In the genomic region with DNA sequence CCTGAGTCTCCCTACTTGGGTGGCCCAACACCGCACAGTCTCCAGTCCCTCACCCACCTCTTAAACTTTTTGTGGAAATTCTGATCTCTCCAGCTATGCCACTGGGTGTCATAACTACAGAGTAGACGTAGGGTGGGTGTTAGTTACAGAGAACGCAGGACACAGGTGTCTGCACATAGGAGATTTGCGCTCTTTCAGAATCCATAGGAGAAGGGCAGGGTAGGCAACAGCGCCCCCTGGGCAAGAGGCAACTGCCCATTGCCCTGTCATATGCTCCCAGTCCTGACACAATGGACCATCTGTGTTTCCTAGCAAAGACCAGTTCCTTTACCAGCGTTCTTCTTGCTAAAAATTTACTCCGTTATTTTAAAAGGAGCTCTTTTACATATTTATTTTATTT, we compare ENCODE assay signal across 17 mouse cellular contexts. TPM values are rescaled to one million over a fixed set of nuclear protein-coding genes. Genes with fewer than 3 reads are reported as not detected.
DNase-seq lines count a peak whose midpoint lies in the region; ATAC-seq and TF ChIP-seq lines count a peak whose summit lies in the region.
"Had no signal": no experiment of that assay in that cellular context is flagged by ENCODE, and none has a peak within 500 bp of the region (broad histone marks: within the 10 kb centered on the region; RNA-seq: fewer than 3 reads in every experiment).

No protein-coding gene starts in this region.

- H3K9me3 ChIP-seq in stomach, postnatal 0 days (ENCODE audit: control insufficient read depth, low read length) = no peaks in the 10 kb centered on the region
- H3K9me3 ChIP-seq: embryonic facial prominence, embryonic 13.5 days; heart, embryonic 10.5 days; limb, embryonic 12.5 days; midbrain, embryonic 10.5 days; neural tube, embryonic 12.5 days; stomach, embryonic 15.5 days had no signal

- no peaks in the 10 kb centered on the region for H3K27me3 ChIP-seq in testis, adult 2 months (ENCODE audit: control insufficient read depth, insufficient read depth, low read length)
- peaks cover 16% of the 10 kb centered on the region; the same call in 1 of the 2 replicates for H3K27me3 ChIP-seq in stomach, postnatal 0 days (ENCODE audit: control insufficient read depth, insufficient read depth, low read length)

- H3K9ac ChIP-seq in stomach, postnatal 0 days (ENCODE audit: low read length) = no peak overlapping the region
- H3K9ac ChIP-seq: embryonic facial prominence, embryonic 13.5 days; limb, embryonic 12.5 days; neural tube, embryonic 12.5 days; stomach, embryonic 15.5 days had no signal

- no peaks in the 10 kb centered on the region for H3K36me3 ChIP-seq in testis, adult 2 months (ENCODE audit: control insufficient read depth, insufficient read depth, low read length)
- H3K36me3 ChIP-seq in stomach, postnatal 0 days (ENCODE audit: control insufficient read depth, insufficient read depth, low read length) = no peaks in the 10 kb centered on the region
- H3K36me3 ChIP-seq: embryonic facial prominence, embryonic 13.5 days; heart, embryonic 10.5 days; limb, embryonic 12.5 days; midbrain, embryonic 10.5 days; neural tube, embryonic 12.5 days; stomach, embryonic 15.5 days had no signal

- peak; percentile 54 for TF ChIP-seq CTCF in layer of hippocampus, adult 2 months (conservative IDR thresholded peaks at IDR 0.05)
- TF ChIP-seq CTCF in testis, adult 2 months (IDR thresholded peaks at IDR 0.05; ENCODE audit: control insufficient read depth, insufficient read depth, insufficient replicate concordance, low read depth, low read length) = peak; percentile 31; the same call in 1 of the 2 replicates
- TF ChIP-seq CTCF in embryonic fibroblast, embryonic 13.5 days (IDR thresholded peaks at IDR 0.05; ENCODE audit: borderline replicate concordance, insufficient read depth, low read length) = peak; percentile 64; the same call in 1 of the 2 replicates
- TF ChIP-seq CTCF in stomach, postnatal 0 days (IDR thresholded peaks at IDR 0.05; ENCODE audit: low read depth) = peak; percentile 63

- no peak overlapping the region for H3K27ac ChIP-seq in layer of hippocampus, adult 2 months
- no peak overlapping the region for H3K27ac ChIP-seq in testis, adult 2 months (ENCODE audit: control insufficient read depth, insufficient read depth, low read depth, low read length)
- H3K27ac ChIP-seq in embryonic fibroblast, embryonic 13.5 days (ENCODE audit: insufficient read depth, low read length) = no peak overlapping the region
- H3K27ac ChIP-seq in stomach, postnatal 0 days (replicated peaks) = no peak overlapping the region
- H3K27ac ChIP-seq: embryonic facial prominence, embryonic 13.5 days; heart, embryonic 10.5 days; limb, embryonic 12.5 days; midbrain, embryonic 10.5 days; neural tube, embryonic 12.5 days; stomach, embryonic 15.5 days had no signal

- no peaks in the 10 kb centered on the region; the same call in 1 of the 2 replicates for H3K4me1 ChIP-seq in testis, adult 2 months (ENCODE audit: control insufficient read depth, insufficient read depth, low read length)
- no peaks in the 10 kb centered on the region; the same call in 1 of the 2 replicates for H3K4me1 ChIP-seq in embryonic fibroblast, embryonic 13.5 days (ENCODE audit: control insufficient read depth, insufficient read depth, low read length)
- no peaks in the 10 kb centered on the region for H3K4me1 ChIP-seq in stomach, postnatal 0 days (replicated peaks; ENCODE audit: control insufficient read depth, insufficient read depth)
- H3K4me1 ChIP-seq: stomach, embryonic 15.5 days had no signal

- TF ChIP-seq POLR2A in testis, adult 2 months (IDR thresholded peaks at IDR 0.05; ENCODE audit: control insufficient read depth, low read depth, low read length) = no peak
- TF ChIP-seq POLR2A in embryonic fibroblast, embryonic 13.5 days (IDR thresholded peaks at IDR 0.05; ENCODE audit: low read depth, low read length) = no peak

- no peak overlapping the region for H3K4me2 ChIP-seq in stomach, postnatal 0 days (replicated peaks; ENCODE audit: low read depth)
- H3K4me2 ChIP-seq: embryonic facial prominence, embryonic 13.5 days; limb, embryonic 12.5 days; neural tube, embryonic 12.5 days; stomach, embryonic 15.5 days had no signal

- 29% methylated on average over 7 of the region's 7 CpGs for WGBS in stomach, postnatal 0 days

- TF ChIP-seq EP300 in stomach, postnatal 0 days (optimal IDR thresholded peaks at IDR 0.05) = no peak

- no peak for DNase-seq in layer of hippocampus, adult 2 months (ENCODE audit: low spot score in 2 of 2)
- DNase-seq in layer of hippocampus, adult 11-12 months (ENCODE audit: low spot score) = no peak
- no peak for DNase-seq in testis, postnatal 14 days (ENCODE audit: low spot score)
- no peak for DNase-seq in stomach, postnatal 0 days (ENCODE audit: low spot score)
- DNase-seq in gastrocnemius, postnatal 36 days = no peak
- DNase-seq: adrenal gland, postnatal 14 days; cerebellum, adult 9-11 months had no signal

- H3K4me3 ChIP-seq in layer of hippocampus, adult 2 months = no peak overlapping the region
- no peak overlapping the region for H3K4me3 ChIP-seq in testis, adult 2 months (ENCODE audit: control insufficient read depth, low read depth, low read length)
- H3K4me3 ChIP-seq in embryonic fibroblast, embryonic 13.5 days (ENCODE audit: insufficient read depth, low read length) = no peak overlapping the region
- no peak overlapping the region for H3K4me3 ChIP-seq in stomach, postnatal 0 days (ENCODE audit: low read depth, low read length)
- H3K4me3 ChIP-seq: embryonic facial prominence, embryonic 13.5 days; heart, embryonic 10.5 days; limb, embryonic 12.5 days; midbrain, embryonic 10.5 days; neural tube, embryonic 12.5 days; stomach, embryonic 15.5 days had no signal

- no peak for ATAC-seq in stomach, postnatal 0 days (ENCODE audit: low FRiP score, low TSS enrichment)
- ATAC-seq: hindbrain, embryonic 16.5 days had no signal

- intact Hi-C loops in gastrocnemius, postnatal 36 days (cut with DNase I) = loop anchor here (2.0 to 5.0 kb wide), 4 partner anchors 336 to 611 kb away; no protein-coding TSS in a partner anchor

RNA-seq across cellular contexts. Expression of gene Urad, which starts 4.2 kb away (rescaled TPM):
- total RNA-seq in layer of hippocampus, adult 2 months (2021) = not detected
- not detected in 2 replicates for polyA plus RNA-seq in testis, adult 2 months (2012; rRNA removed)
- polyA plus RNA-seq in embryonic fibroblast, embryonic 13.5 days (2011; ENCODE audit: insufficient read length, low read depth, missing spikeins) = not detected in 2 replicates
- polyA plus RNA-seq in stomach, postnatal 0 days (2015; fragmentation: Nextera tagmentation; extraction: Ambion mirVana) = not detected in 2 replicates
- not detected for total RNA-seq in gastrocnemius, postnatal 36 days (2021)
- total RNA-seq: layer of hippocampus, adult 18-20 months had no signal
- polyA plus RNA-seq: embryonic facial prominence, embryonic 13.5 days; heart, embryonic 10.5 days; hindbrain, embryonic 16.5 days; limb, embryonic 12.5 days; midbrain, embryonic 10.5 days; neural tube, embryonic 12.5 days had no signal

RNA-seq across cellular contexts. Expression of gene Cdx2, which starts 10.9 kb away (rescaled TPM):
- total RNA-seq in layer of hippocampus, adult 2 months (2021) = not detected
- 0.10 TPM in 1 of 2 replicates, not detected in the other for polyA plus RNA-seq in testis, adult 2 months (2012; rRNA removed)
- not detected in 2 replicates for polyA plus RNA-seq in embryonic fibroblast, embryonic 13.5 days (2011; ENCODE audit: insufficient read length, low read depth, missing spikeins)
- 0.05 and 0.06 TPM in 2 replicates for polyA plus RNA-seq in stomach, postnatal 0 days (2015; fragmentation: Nextera tagmentation; extraction: Ambion mirVana)
- not detected for total RNA-seq in gastrocnemius, postnatal 36 days (2021)
- total RNA-seq: adrenal gland, postnatal 14 days; layer of hippocampus, adult 18-20 months had no signal
- polyA plus RNA-seq: embryonic facial prominence, embryonic 13.5 days; heart, embryonic 10.5 days; hindbrain, embryonic 16.5 days; limb, embryonic 12.5 days; midbrain, embryonic 10.5 days; neural tube, embryonic 12.5 days had no signal

RNA-seq across cellular contexts. Expression of gene Pdx1, which starts 48.2 kb away (rescaled TPM):
- total RNA-seq in layer of hippocampus, adult 2 months (2021) = not detected
- 0.07 TPM in 1 of 2 replicates, not detected in the other for polyA plus RNA-seq in testis, adult 2 months (2012; rRNA removed)
- polyA plus RNA-seq in embryonic fibroblast, embryonic 13.5 days (2011; ENCODE audit: insufficient read length, low read depth, missing spikeins) = not detected in 2 replicates
- 3.0 and 3.6 TPM in 2 replicates for polyA plus RNA-seq in stomach, postnatal 0 days (2015; fragmentation: Nextera tagmentation; extraction: Ambion mirVana)
- not detected for total RNA-seq in gastrocnemius, postnatal 36 days (2021)
- total RNA-seq: adrenal gland, postnatal 14 days; layer of hippocampus, adult 18-20 months had no signal
- polyA plus RNA-seq: embryonic facial prominence, embryonic 13.5 days; hindbrain, embryonic 16.5 days; limb, embryonic 12.5 days; midbrain, embryonic 10.5 days; neural tube, embryonic 12.5 days had no signal
